Mouse (Mus musculus) inflammation-experienced regulatory T-cells (primary cell): ENCODE measurements around the gene Fbxw22. TPM values are rescaled to one million over a fixed set of nuclear protein-coding genes. Genes with fewer than 3 reads are reported as not detected.

Experiments
- polyA plus RNA-seq, 2 experiments: library from polyadenylated mRNA; unstranded; fragments of 100-300 nt; shearing (Covaris generic); gene quantifications; one replicate each; pipeline ENCODE4 v1.2.1; 2017

Fbxw22 gene
- polyA plus RNA-seq: under 1 TPM in 1 of 2 experiments, not detected in 1; 0.54 TPM

GRCm38 (mm10) chr9:109404196-109404595 is at the start of gene Fbxw22:
TSS of gene Fbxw22 (minus strand) at chr9:109404296.

GRCm38 (mm10) chr9:109449040-109449439 is 44.9 kb upstream of the Fbxw22 start, which contains the start of gene Fbxw16:
TSS of gene Fbxw16 (minus strand) at chr9:109449140.

DNA sequence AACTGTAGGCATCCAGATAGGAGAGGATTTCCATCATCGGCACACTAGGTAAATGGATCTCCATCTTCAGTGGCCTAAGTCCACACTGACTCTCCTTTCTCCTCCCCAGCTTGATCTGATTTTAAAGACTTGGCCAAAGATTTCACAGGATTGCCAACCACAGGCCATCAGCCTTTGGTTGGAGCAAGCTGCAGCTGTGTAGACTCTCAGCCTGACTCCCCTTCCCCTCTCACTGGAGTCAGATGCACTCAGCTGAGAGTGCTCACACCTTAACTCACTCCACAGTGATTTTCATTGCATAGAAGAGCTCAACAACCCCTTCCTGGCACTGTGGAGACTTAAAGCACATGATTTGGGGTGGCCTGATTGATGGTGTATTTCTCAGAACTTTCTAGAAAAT is 64.5 kb downstream of the Fbxw22 start, which contains the start of gene Fbxw28:
Gene Fbxw28, minus strand, starts transcription at position 101 of the 400 bp plus-strand sequence.

Other genes starting within 250 kb of the Fbxw22 start
- gene Fbxw21, start 242.3 kb downstream of the Fbxw22 start, polyA plus RNA-seq: under 1 TPM; 0.40 to 0.59 TPM
- under 1 TPM in 1 of 2 experiments, not detected in 1; 0.18 TPM for gene Fbxw13, start 208.3 kb downstream of the Fbxw22 start, polyA plus RNA-seq
- gene Fbxw20, start 169.5 kb downstream of the Fbxw22 start, polyA plus RNA-seq: 1 to 10 TPM in 1 of 2 experiments, not detected in 1; 1.1 TPM
- under 1 TPM; 0.55 to 0.81 TPM for gene Fbxw14, start 116.6 kb downstream of the Fbxw22 start, polyA plus RNA-seq
- under 1 TPM; 0.12 to 0.77 TPM for gene Fbxw28, start 64.6 kb downstream of the Fbxw22 start, polyA plus RNA-seq
- gene Fbxw16, start 44.8 kb upstream of the Fbxw22 start, polyA plus RNA-seq: not detected
- under 1 TPM in 1 of 2 experiments, not detected in 1; 0.51 TPM for gene Fbxw19, start 91.6 kb upstream of the Fbxw22 start, polyA plus RNA-seq
- gene Fbxw15, start 164.0 kb upstream of the Fbxw22 start, polyA plus RNA-seq: under 1 TPM in 1 of 2 experiments, not detected in 1; 0.38 TPM
- gene Fbxw24, start 221.8 kb upstream of the Fbxw22 start, polyA plus RNA-seq: under 1 TPM in 1 of 2 experiments, not detected in 1; 0.32 TPM